In genomic region chr2:120850424-120851082, GRCm38 (mm10) we compare ENCODE assay signal across 8 mouse cellular contexts. TPM values are rescaled to one million over a fixed set of nuclear protein-coding genes. Genes with fewer than 3 reads are reported as not detected.
DNase-seq lines count a peak whose midpoint lies in the region; ATAC-seq lines count a peak whose summit lies in the region.

Ttbk2 (minus strand) TSS chr2:120850604.

- H3K9me3 ChIP-seq in heart, embryonic 13.5 days, result no peaks in the 10 kb centered on the region
- no peaks in the 10 kb centered on the region for H3K9me3 ChIP-seq in liver, embryonic 12.5 days (replicated peaks)
- no peaks in the 10 kb centered on the region for H3K9me3 ChIP-seq in stomach, embryonic 15.5 days

- peak; percentile 95 for DNase-seq in CD4-positive, CD25-positive, alpha-beta regulatory T cell, adult 2 months (ENCODE audit: low read depth, low spot score)
- peak; percentile 59 for DNase-seq in fat pad, adult 2 months (ENCODE audit: extremely low read depth, low read depth, low spot score)
- DNase-seq in kidney, postnatal 10 days, result peak; percentile 98
- DNase-seq in natural killer cell, adult 2 months (ENCODE audit: low spot score in 2 of 2), result peak; percentile 91 to 93

- peak within 1 kb of the TSS; percentile 80 for H3K4me2 ChIP-seq in heart, embryonic 13.5 days
- H3K4me2 ChIP-seq in liver, embryonic 12.5 days, result peak within 1 kb of the TSS; percentile 87
- H3K4me2 ChIP-seq in stomach, embryonic 15.5 days, result peak within 1 kb of the TSS; percentile 88

- H3K9ac ChIP-seq in heart, embryonic 13.5 days, result peak within 1 kb of the TSS; percentile 91
- H3K9ac ChIP-seq in liver, embryonic 12.5 days, result peak within 1 kb of the TSS; percentile 82
- H3K9ac ChIP-seq in stomach, embryonic 15.5 days, result peak within 1 kb of the TSS; percentile 58

- under 1% methylated on average over 39 of the region's 39 CpGs for WGBS in heart, embryonic 13.5 days
- WGBS in liver, embryonic 12.5 days (ENCODE audit: insufficient replicate concordance), result 1% methylated on average over 39 of the region's 39 CpGs
- WGBS in stomach, embryonic 15.5 days, result under 1% methylated on average over 39 of the region's 39 CpGs

- no peak within 1 kb of the TSS for H3K27ac ChIP-seq in brown adipose tissue, adult 24 weeks (replicated peaks; ENCODE audit: low read depth, low read length)
- peak within 1 kb of the TSS; percentile 65 for H3K27ac ChIP-seq in heart, embryonic 13.5 days (replicated peaks)
- peak within 1 kb of the TSS; percentile 75 for H3K27ac ChIP-seq in liver, embryonic 12.5 days
- H3K27ac ChIP-seq in stomach, embryonic 15.5 days, result peak within 1 kb of the TSS; percentile 32; the same call in 1 of the 2 replicates

- H3K4me1 ChIP-seq in brown adipose tissue, adult 24 weeks (ENCODE audit: control insufficient read depth, insufficient read depth, insufficient read length, low read length), result peaks cover 3% of the 10 kb centered on the region; the same call in 1 of the 2 replicates
- H3K4me1 ChIP-seq in heart, embryonic 13.5 days, result peaks cover 14% of the 10 kb centered on the region
- H3K4me1 ChIP-seq in liver, embryonic 12.5 days, result peaks cover 22% of the 10 kb centered on the region
- H3K4me1 ChIP-seq in stomach, embryonic 15.5 days, result 0 out of 2 replicates have a peak, but pooled peaks cover 2% of the 10 kb centered on the region

- no peaks in the 10 kb centered on the region for H3K27me3 ChIP-seq in heart, embryonic 13.5 days (replicated peaks)
- H3K27me3 ChIP-seq in liver, embryonic 12.5 days (replicated peaks), result no peaks in the 10 kb centered on the region
- no peaks in the 10 kb centered on the region for H3K27me3 ChIP-seq in stomach, embryonic 15.5 days (replicated peaks)

- peak within 1 kb of the TSS; percentile 78 for H3K4me3 ChIP-seq in brown adipose tissue, adult 24 weeks (ENCODE audit: insufficient read depth, low read depth, low read length)
- peak within 1 kb of the TSS; percentile 79 for H3K4me3 ChIP-seq in heart, embryonic 13.5 days
- H3K4me3 ChIP-seq in liver, embryonic 12.5 days, result peak within 1 kb of the TSS; percentile 90
- H3K4me3 ChIP-seq in stomach, embryonic 15.5 days (replicated peaks), result peak within 1 kb of the TSS; percentile 94

- no peaks in the 10 kb centered on the region for H3K36me3 ChIP-seq in heart, embryonic 13.5 days
- no peaks in the 10 kb centered on the region for H3K36me3 ChIP-seq in liver, embryonic 12.5 days
- no peaks in the 10 kb centered on the region for H3K36me3 ChIP-seq in stomach, embryonic 15.5 days

- peak; percentile 100 for ATAC-seq in heart, embryonic 13.5 days (ENCODE audit: extremely low read depth, insufficient number of reproducible peaks, low FRiP score, low TSS enrichment)
- ATAC-seq in liver, embryonic 12.5 days, result peak; percentile 99
- ATAC-seq in stomach, embryonic 15.5 days (ENCODE audit: insufficient read depth, low FRiP score, low read depth), result peak; percentile 100

RNA-seq across cellular contexts. Expression of gene Ttbk2, which starts in this region (rescaled TPM):
- polyA plus RNA-seq in brown adipose tissue, adult 24 weeks (2012; ENCODE audit: insufficient read depth, insufficient read length, missing spikeins), result 3.3 and 5.2 TPM in 2 replicates
- 2.4 and 2.6 TPM in 2 replicates for polyA plus RNA-seq in heart, embryonic 13.5 days (2015; fragmentation: Nextera tagmentation; extraction: Ambion mirVana)
- polyA plus RNA-seq in liver, embryonic 12.5 days (2016; fragmentation: Nextera tagmentation; extraction: Ambion mirVana), result 1.4 and 1.6 TPM in 2 replicates
- polyA plus RNA-seq in stomach, embryonic 15.5 days (2015; fragmentation: Nextera tagmentation; extraction: Ambion mirVana), result 2.9 TPM in 2 replicates
